Mouse (Mus musculus) monocyte, adult 5-6 weeks (primary cell): ENCODE measurements around the gene Prrg2. TPM values are rescaled to one million over a fixed set of nuclear protein-coding genes. Genes with fewer than 3 reads are reported as not detected.

ENCODE experiments used
- ATAC-seq: fragments of 153-309, 156-312 bp; replicated peaks from 2 replicates; pipeline ENCODE4 v1.8.0; 2017; ENCODE audit warnings: mild to moderate bottlenecking; ENCODE audit not compliant: low TSS enrichment, insufficient number of reproducible peaks, severe bottlenecking, poor library complexity, low FRiP score
- total RNA-seq: library from RNA; stranded (forward); fragments of 200-1000, 200-491, 200-594 nt; gene quantifications from 3 replicates; pipeline ENCODE4 v1.2.3, GENCODE M21; 2017

Prrg2 gene
- total RNA-seq, 1 experiment from 2014 or later = 12.8 TPM

GRCm38 (mm10) chr7:45017242-45018061 lies 45.0 kb downstream of the Prrg2 start, which contains the start of gene Rras:
TSS of gene Rras (plus strand) at chr7:45017961.
- peak; percentile 72 for ATAC-seq

- ATAC-seq = no peak
These were observed 45.7 kb downstream of the Prrg2 start for GRCm38 (mm10) chr7:45016761-45017160.

GRCm38 (mm10) chr7:45015957-45016612 lies 46.4 kb downstream of the Prrg2 start, which contains the start of gene Scaf1:
TSS of gene Scaf1 (minus strand) at chr7:45016363.
- ATAC-seq = peak; percentile 76

GRCm38 (mm10) chr7:45015344-45015956 lies 47.0 kb downstream of the Prrg2 start:
- no peak for ATAC-seq

- no peak for ATAC-seq
These were observed 48.4 kb downstream of the Prrg2 start for GRCm38 (mm10) chr7:45014096-45014451.

- ATAC-seq = no peak
These were observed 48.9 kb downstream of the Prrg2 start for GRCm38 (mm10) chr7:45013366-45014095.

- ATAC-seq = no peak
These were observed 49.7 kb downstream of the Prrg2 start for GRCm38 (mm10) chr7:45012824-45013223.

GRCm38 (mm10) chr7:45012011-45012410 lies 50.5 kb downstream of the Prrg2 start:
- no peak for ATAC-seq

GRCm38 (mm10) chr7:45008411-45008810 lies 54.1 kb downstream of the Prrg2 start:
- no peak for ATAC-seq

GRCm38 (mm10) chr7:45007846-45008245 lies 54.6 kb downstream of the Prrg2 start:
- ATAC-seq = no peak

- ATAC-seq = no peak
These were observed 55.3 kb downstream of the Prrg2 start for GRCm38 (mm10) chr7:45007141-45007540.

- ATAC-seq = no peak
These were observed 56.0 kb downstream of the Prrg2 start for GRCm38 (mm10) chr7:45006503-45006902.

- no peak for ATAC-seq
These were observed 57.0 kb downstream of the Prrg2 start for GRCm38 (mm10) chr7:45005321-45005992.

GRCm38 (mm10) chr7:45004546-45004945 lies 57.9 kb downstream of the Prrg2 start:
- no peak for ATAC-seq

Other genes with a start within 250 kb of the Prrg2 start
- 34.3 to 35.3 TPM (median 35.2 TPM) in 3 replicates for gene Nup62, start 246.6 kb downstream of the Prrg2 start, total RNA-seq
- 1.1 to 5.2 TPM (median 3.7 TPM) in 3 replicates for gene Il4i1, start 246.3 kb downstream of the Prrg2 start, total RNA-seq
- 1.1 to 2.8 TPM (median 2.8 TPM) in 3 replicates for gene Atf5, start 246.0 kb downstream of the Prrg2 start, total RNA-seq
- gene Akt1s1, start 213.7 kb downstream of the Prrg2 start, total RNA-seq = 11.6 to 33.0 TPM (median 13.0 TPM) in 3 replicates
- gene Tbc1d17, start 213.6 kb downstream of the Prrg2 start, total RNA-seq = 33.8 to 69.8 TPM (median 57.7 TPM) in 3 replicates
- 68.9 to 89.5 TPM (median 71.5 TPM) in 3 replicates for gene Pnkp, start 205.5 kb downstream of the Prrg2 start, total RNA-seq
- gene Ptov1, start 192.9 kb downstream of the Prrg2 start, total RNA-seq = 7.2 to 11.9 TPM (median 7.4 TPM) in 3 replicates
- gene Med25, start 170.0 kb downstream of the Prrg2 start, total RNA-seq = 8.2 to 15.1 TPM (median 8.9 TPM) in 3 replicates
- gene Fuz, start 166.6 kb downstream of the Prrg2 start, total RNA-seq = 10.8 to 19.1 TPM (median 16.1 TPM) in 3 replicates
- 10.3 to 21.7 TPM (median 21.0 TPM) in 3 replicates for gene Ap2a1, start 133.2 kb downstream of the Prrg2 start, total RNA-seq
- not detected in 3 replicates for gene Tsks, start 119.5 kb downstream of the Prrg2 start, total RNA-seq
- gene Cpt1c, start 87.8 kb downstream of the Prrg2 start, total RNA-seq = not detected in 3 replicates
- gene Prmt1, start 76.1 kb downstream of the Prrg2 start, total RNA-seq = 57.2 to 80.2 TPM (median 58.1 TPM) in 3 replicates
- gene Irf3, start 65.0 kb downstream of the Prrg2 start, total RNA-seq = 83.1 to 122 TPM (median 104 TPM) in 3 replicates
- gene Bcl2l12, start 64.0 kb downstream of the Prrg2 start, total RNA-seq = 2.7 to 13.0 TPM (median 7.7 TPM) in 3 replicates
- gene Scaf1, start 46.3 kb downstream of the Prrg2 start, total RNA-seq = 15.3 to 21.1 TPM (median 16.7 TPM) in 3 replicates
- gene Rras, start 44.7 kb downstream of the Prrg2 start, total RNA-seq = 43.0 to 51.7 TPM (median 49.7 TPM) in 3 replicates
- gene Prr12, start 9.8 kb downstream of the Prrg2 start, total RNA-seq = 1.6 to 5.0 TPM (median 2.0 TPM) in 3 replicates
- gene Nosip, start 248 bp downstream of the Prrg2 start, total RNA-seq = 45.8 to 57.3 TPM (median 52.8 TPM) in 3 replicates
- gene Rcn3, start 29.5 kb upstream of the Prrg2 start, total RNA-seq = 6.2 to 20.1 TPM (median 15.3 TPM) in 3 replicates
- gene Fcgrt, start 41.2 kb upstream of the Prrg2 start, total RNA-seq = 74.9 to 100 TPM (median 91.0 TPM) in 3 replicates
- 1,164 to 1,516 TPM (median 1,507 TPM) in 3 replicates for gene Rps11, start 61.8 kb upstream of the Prrg2 start, total RNA-seq
- gene Rpl13a, start 66.1 kb upstream of the Prrg2 start, total RNA-seq = 2,771 to 4,251 TPM (median 4,236 TPM) in 3 replicates
- gene Gm45713, start 73.6 kb upstream of the Prrg2 start, total RNA-seq = 1.5 TPM in 1 of 3 replicates, not detected in the others
- gene Flt3l, start 73.8 kb upstream of the Prrg2 start, total RNA-seq = 35.3 to 62.4 TPM (median 36.7 TPM) in 3 replicates
- gene Pih1d1, start 91.6 kb upstream of the Prrg2 start, total RNA-seq = 23.4 to 37.8 TPM (median 26.8 TPM) in 3 replicates
- 28.6 to 46.8 TPM (median 34.2 TPM) in 3 replicates for gene Aldh16a1, start 91.9 kb upstream of the Prrg2 start, total RNA-seq
- not detected in 3 replicates for gene Slc17a7, start 101.3 kb upstream of the Prrg2 start, total RNA-seq
- not detected in 3 replicates for gene Gfy, start 116.9 kb upstream of the Prrg2 start, total RNA-seq
- gene Pth2, start 118.3 kb upstream of the Prrg2 start, total RNA-seq = not detected in 3 replicates
- 0.75 TPM in 1 of 3 replicates, not detected in the others for gene Ccdc155, start 142.2 kb upstream of the Prrg2 start, total RNA-seq
- 4.7 to 8.7 TPM (median 6.1 TPM) in 3 replicates for gene Dkkl1, start 149.5 kb upstream of the Prrg2 start, total RNA-seq
- 0.48 to 2.5 TPM (median 0.64 TPM) in 3 replicates for gene Tead2, start 153.1 kb upstream of the Prrg2 start, total RNA-seq
- gene Cd37, start 176.4 kb upstream of the Prrg2 start, total RNA-seq = 112 to 185 TPM (median 125 TPM) in 3 replicates
- 0.64 TPM in 1 of 3 replicates, not detected in the others for gene Slc6a16, start 178.4 kb upstream of the Prrg2 start, total RNA-seq
- not detected in 3 replicates for gene Slc6a21, start 214.8 kb upstream of the Prrg2 start, total RNA-seq